Mouse (Mus musculus) liver, embryonic 14.5 days (tissue): Measurements from ENCODE around the gene Cbll1.

Experiments
- CTCF ChIP-seq: IDR thresholded peaks from 2 replicates; pipeline ENCODE4 v1.5.1; 2016; ENCODE audit warnings: antibody characterized with exemption, low read depth, control low read depth
- EP300 ChIP-seq: IDR thresholded peaks from 2 replicates; pipeline ENCODE4 v1.6.1; 2016; ENCODE audit warnings: antibody characterized with exemption, low read depth

DNA sequence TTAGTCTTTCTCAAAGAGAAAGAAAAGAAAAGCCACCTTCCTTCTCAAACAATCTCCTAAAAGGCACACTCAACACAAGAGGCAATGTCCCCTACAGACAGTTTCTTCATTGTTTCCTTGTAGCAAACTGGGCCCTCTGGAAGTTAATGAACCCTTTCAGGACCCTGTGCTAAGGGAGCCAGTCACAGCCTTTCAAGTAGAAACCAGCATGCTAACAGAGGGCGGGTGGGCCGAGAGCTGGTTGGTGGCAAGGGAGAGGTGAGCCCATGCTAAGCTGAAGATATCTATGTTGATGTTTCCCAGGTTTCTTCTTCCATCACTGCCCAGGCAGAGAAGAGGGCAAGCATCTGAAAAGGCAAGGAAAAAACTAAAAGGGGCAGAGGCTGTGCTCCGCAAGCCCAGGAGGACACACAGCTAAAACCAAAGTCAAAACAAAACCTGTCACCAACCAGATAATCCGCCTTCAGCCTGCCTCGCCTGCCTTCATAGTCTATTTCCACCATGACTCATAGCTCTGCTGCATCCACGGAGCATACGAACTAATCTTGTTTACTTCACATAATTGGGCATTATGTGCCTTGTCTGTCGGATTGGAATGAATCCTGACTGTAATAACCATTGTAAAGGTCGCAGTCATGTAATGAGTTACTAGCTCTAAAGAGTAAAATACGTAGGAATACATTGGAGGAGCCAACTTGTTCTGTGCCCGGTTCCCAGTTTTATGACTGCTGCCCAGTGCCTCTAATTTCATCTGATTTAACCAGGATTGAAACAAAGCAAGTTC lies 34.8 kb upstream of the Cbll1 start:
- TF ChIP-seq CTCF (no peak), EP300 (no peak)
